Mouse (Mus musculus): ENCODE measurements around the gene Ppm1b. TPM values are rescaled to one million over a fixed set of nuclear protein-coding genes. Genes with fewer than 3 reads are reported as not detected.

Gene Ppm1b
- polyA plus RNA-seq, 1 experiment from 2014 or later: 122 TPM

DNA sequence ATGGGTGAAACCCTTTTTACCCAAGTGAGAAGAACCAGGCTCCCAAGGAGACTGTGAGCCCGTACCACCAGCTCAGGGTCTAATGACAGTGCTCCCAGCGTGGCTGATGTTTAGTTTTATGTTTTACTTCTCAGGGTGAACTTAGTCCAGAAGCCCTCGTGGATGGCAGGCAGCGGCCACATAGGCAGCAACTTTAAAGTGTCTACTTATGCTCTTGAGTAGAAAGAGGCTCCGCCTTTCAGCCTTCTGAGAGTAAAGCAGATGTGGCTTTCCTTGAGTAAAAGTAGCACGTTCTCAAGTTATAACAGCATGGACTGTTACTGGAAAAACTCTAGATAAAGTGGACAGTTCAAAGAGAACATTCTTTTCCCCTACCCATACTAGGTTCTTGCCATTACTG is 39.3 kb downstream of the Ppm1b start:
- ATAC-seq (ENCODE audit: low FRiP score, low read depth): no peak
- WGBS: 89% methylated on average over 6 of the region's 6 CpGs
- Histone ChIP-seq H3K9me3 (no peaks in the 10 kb centered on the region), H3K4me2 (replicated peaks) (no peak overlapping the region), H3K4me1 (no peaks in the 10 kb centered on the region), H3K4me3 (no peak overlapping the region), H3K36me3 (peaks cover 10% of the 10 kb centered on the region; the same call in 1 of the 2 replicates), H3K9ac (no peak overlapping the region), H3K27me3 (replicated peaks) (no peaks in the 10 kb centered on the region), H3K27ac (no peak overlapping the region)

- WGBS: 86% methylated on average over 1 of the region's 1 CpGs
- no peaks in the 10 kb centered on the region for H3K27me3 ChIP-seq (replicated peaks)
- H3K9me3 ChIP-seq: no peaks in the 10 kb centered on the region
- H3K36me3 ChIP-seq: peaks cover 10% of the 10 kb centered on the region; the same call in 1 of the 2 replicates
- ATAC-seq (ENCODE audit: low FRiP score, low read depth): no peak
- no peak overlapping the region for H3K4me2 ChIP-seq (replicated peaks)
- no peak overlapping the region for H3K9ac ChIP-seq
- no peak overlapping the region for H3K4me3 ChIP-seq
- no peaks in the 10 kb centered on the region for H3K4me1 ChIP-seq
- H3K27ac ChIP-seq: no peak overlapping the region
Observed at GRCm38 (mm10) chr17:84997639-84998038, 41.1 kb downstream of the Ppm1b start.

DNA sequence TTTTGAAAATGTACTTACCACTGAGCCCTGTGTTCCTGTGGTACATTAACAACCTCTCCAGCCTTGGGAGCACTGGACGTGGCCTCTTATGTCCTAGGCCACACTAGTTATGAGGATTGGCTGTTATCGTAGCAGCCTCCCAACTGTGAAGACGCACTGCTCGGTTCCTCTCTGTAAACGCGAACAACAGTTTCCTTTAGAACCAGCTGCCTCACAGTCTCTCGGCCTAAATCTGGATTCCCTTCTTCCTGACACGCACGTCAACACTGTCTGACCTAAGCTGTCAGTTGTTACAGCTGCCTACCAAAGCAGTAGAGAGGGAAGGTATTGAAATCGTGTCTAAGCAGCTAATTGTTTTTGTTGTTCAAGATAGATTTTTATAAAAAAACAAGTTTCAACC is 43.1 kb downstream of the Ppm1b start:
- Histone ChIP-seq H3K4me3 (no peak overlapping the region), H3K4me1 (no peaks in the 10 kb centered on the region), H3K27me3 (replicated peaks) (no peaks in the 10 kb centered on the region), H3K9ac (no peak overlapping the region), H3K27ac (no peak overlapping the region), H3K9me3 (no peaks in the 10 kb centered on the region), H3K4me2 (replicated peaks) (no peak overlapping the region), H3K36me3 (peaks cover 7% of the 10 kb centered on the region; the same call in 1 of the 2 replicates)
- ATAC-seq (ENCODE audit: low FRiP score, low read depth): no peak
- 86% methylated on average over 10 of the region's 10 CpGs for WGBS

DNA sequence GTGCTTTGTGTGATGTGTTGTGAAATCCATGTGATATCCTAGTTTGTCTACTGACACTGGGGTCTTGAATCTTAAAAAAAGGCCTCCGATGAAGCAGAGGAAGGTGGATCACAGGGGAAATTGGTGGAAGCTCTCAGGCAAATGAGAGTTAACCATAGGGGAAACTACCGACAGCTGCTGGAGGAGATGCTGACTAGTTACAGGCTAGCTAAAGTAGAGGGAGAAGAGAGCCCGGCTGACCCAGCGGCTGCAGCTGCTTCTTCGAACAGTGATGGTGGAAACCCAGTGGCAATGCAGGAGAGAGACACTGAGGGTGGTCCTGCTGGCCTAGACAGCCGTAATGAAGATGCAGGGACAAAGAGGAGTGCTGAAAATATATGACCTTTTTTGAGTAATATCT is 56.9 kb downstream of the Ppm1b start:
- H3K36me3 ChIP-seq: peaks cover 13% of the 10 kb centered on the region
- no peaks in the 10 kb centered on the region for H3K9me3 ChIP-seq
- no peak overlapping the region for H3K9ac ChIP-seq
- WGBS: 81% methylated on average over 6 of the region's 6 CpGs
- H3K4me1 ChIP-seq: no peaks in the 10 kb centered on the region
- no peaks in the 10 kb centered on the region for H3K27me3 ChIP-seq (replicated peaks)
- H3K4me3 ChIP-seq: no peak overlapping the region
- H3K27ac ChIP-seq: no peak overlapping the region
- no peak overlapping the region for H3K4me2 ChIP-seq (replicated peaks)
- ATAC-seq (ENCODE audit: low FRiP score, low read depth): no peak

GRCm38 (mm10) chr17:85014632-85015031 is 58.1 kb downstream of the Ppm1b start:
- 98% methylated on average over 3 of the region's 3 CpGs for WGBS

DNA sequence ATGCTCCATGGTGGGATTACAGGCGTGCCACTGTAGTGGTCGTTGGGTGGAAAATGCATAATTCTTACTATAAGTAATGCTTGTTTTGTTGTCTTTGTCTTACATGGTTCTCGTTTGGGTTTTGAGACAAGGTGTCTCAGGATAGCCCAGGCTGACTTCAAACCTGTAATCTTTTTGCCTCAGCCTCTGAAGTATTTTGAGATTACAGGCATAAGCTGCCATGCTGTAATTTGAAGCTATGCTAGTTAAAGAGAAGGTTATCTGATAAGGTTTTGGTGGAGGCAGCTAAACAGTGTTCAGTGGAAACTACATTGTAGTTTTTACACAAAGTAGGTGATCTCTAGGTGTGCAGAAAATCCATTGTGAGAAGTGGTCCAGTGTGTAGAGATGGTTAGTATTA is 61.8 kb downstream of the Ppm1b start:
- ATAC-seq (ENCODE audit: low FRiP score, low read depth): no peak
- H3K27ac ChIP-seq: no peak overlapping the region
- no peak overlapping the region for H3K4me3 ChIP-seq
- no peak overlapping the region for H3K4me2 ChIP-seq (replicated peaks)
- 93% methylated on average over 3 of the region's 3 CpGs for WGBS
- H3K9ac ChIP-seq: no peak overlapping the region
- no peaks in the 10 kb centered on the region for H3K9me3 ChIP-seq
- no peaks in the 10 kb centered on the region; the same call in 1 of the 2 replicates for H3K36me3 ChIP-seq
- no peaks in the 10 kb centered on the region for H3K27me3 ChIP-seq (replicated peaks)
- H3K4me1 ChIP-seq: no peaks in the 10 kb centered on the region

More at GRCm38 (mm10) chr17:85014632-85015031, 58.1 kb downstream of the Ppm1b start:
- Histone ChIP-seq H3K27ac (no peak overlapping the region), H3K4me1 (no peaks in the 10 kb centered on the region), H3K27me3 (replicated peaks) (no peaks in the 10 kb centered on the region), H3K4me3 (no peak overlapping the region), H3K4me2 (replicated peaks) (no peak overlapping the region), H3K9ac (no peak overlapping the region), H3K36me3 (peaks cover 13% of the 10 kb centered on the region), H3K9me3 (no peaks in the 10 kb centered on the region)
- no peak for ATAC-seq (ENCODE audit: low FRiP score, low read depth)

- H3K9ac ChIP-seq: no peak overlapping the region
- no peak overlapping the region for H3K4me3 ChIP-seq
- no peaks in the 10 kb centered on the region for H3K4me1 ChIP-seq
- WGBS: 84% methylated on average over 5 of the region's 5 CpGs
- no peak overlapping the region for H3K4me2 ChIP-seq (replicated peaks)
- no peak for ATAC-seq (ENCODE audit: low FRiP score, low read depth)
- H3K27me3 ChIP-seq (replicated peaks): no peaks in the 10 kb centered on the region
- H3K36me3 ChIP-seq: no peaks in the 10 kb centered on the region; the same call in 1 of the 2 replicates
- no peak overlapping the region for H3K27ac ChIP-seq
- H3K9me3 ChIP-seq: no peaks in the 10 kb centered on the region
Observed at GRCm38 (mm10) chr17:85018794-85019193, 62.3 kb downstream of the Ppm1b start.

DNA sequence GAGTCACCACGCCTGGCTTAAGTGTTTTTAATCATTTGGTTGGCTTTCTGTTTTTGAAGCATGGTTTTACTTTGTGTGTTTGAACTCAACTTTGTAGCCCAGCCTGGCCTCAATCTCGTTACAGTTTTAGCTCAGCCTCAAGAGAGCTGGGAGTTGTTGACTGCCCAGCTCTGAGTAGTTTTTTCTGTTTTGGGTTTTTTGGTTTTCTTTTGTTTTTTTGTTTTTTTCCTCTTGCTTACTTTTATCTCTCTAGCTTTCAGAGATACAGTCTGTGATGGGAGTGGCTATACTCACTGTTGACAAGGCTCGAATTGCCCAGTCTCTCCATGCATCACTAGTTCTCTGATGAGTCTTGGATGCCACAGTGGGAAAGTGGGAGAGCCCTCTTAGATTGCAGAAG is 63.8 kb downstream of the Ppm1b start:
- 89% methylated on average over 3 of the region's 3 CpGs for WGBS
- no peaks in the 10 kb centered on the region for H3K9me3 ChIP-seq
- H3K4me1 ChIP-seq: no peaks in the 10 kb centered on the region
- H3K27ac ChIP-seq: no peak overlapping the region
- H3K4me3 ChIP-seq: no peak overlapping the region
- H3K36me3 ChIP-seq: no peaks in the 10 kb centered on the region; the same call in 1 of the 2 replicates
- H3K27me3 ChIP-seq (replicated peaks): no peaks in the 10 kb centered on the region
- no peak for ATAC-seq (ENCODE audit: low FRiP score, low read depth)
- H3K4me2 ChIP-seq (replicated peaks): no peak overlapping the region
- H3K9ac ChIP-seq: no peak overlapping the region

DNA sequence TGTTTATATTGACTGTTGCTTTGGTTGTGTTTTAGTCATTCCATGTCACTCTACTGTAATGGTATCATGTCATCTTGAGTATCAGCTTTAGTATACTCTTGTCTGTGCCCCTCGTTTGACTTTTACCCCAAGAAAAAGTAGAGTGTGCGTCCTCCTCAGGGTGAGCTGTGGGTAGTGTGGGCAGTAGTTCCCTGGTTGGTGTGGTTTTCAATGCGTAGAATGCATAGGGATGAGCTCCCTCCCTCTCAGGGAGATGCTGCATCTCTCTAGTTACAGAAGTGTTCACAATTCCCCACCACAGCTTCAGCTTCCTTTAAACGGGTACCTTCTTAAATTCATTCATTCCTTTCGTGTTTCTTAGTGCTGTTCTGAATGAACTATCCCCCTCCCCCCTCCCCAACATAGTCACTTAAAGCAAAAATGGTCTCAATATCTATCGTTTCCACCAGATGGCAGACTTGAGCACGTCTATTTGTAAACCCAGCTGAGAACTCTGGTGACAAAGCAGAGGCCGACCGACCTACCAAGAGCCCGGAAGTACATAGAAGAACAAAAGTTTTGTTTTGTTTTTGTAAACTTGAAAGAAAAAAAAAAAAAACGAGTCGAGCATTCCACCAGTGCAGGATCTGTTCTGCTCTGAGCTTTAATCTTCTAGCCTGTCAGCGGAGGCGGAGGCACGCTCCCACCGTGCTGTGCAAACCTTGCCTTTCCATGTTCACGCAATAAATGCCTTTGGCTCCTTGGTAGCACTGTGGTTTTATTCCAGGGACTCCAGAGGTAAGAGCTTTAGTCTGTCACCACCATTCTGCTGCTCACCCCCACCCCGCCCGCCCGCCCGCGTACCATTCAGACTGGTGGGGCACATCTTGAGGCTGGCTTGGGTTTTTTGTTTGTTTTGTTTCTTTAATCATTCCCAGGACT is 67.0 kb downstream of the Ppm1b start:
- Histone ChIP-seq H3K9me3 (no peaks in the 10 kb centered on the region), H3K27ac (no peak overlapping the region), H3K4me3 (no peak overlapping the region), H3K27me3 (replicated peaks) (no peaks in the 10 kb centered on the region), H3K4me2 (replicated peaks) (no peak overlapping the region), H3K36me3 (no peaks in the 10 kb centered on the region), H3K4me1 (no peaks in the 10 kb centered on the region), H3K9ac (no peak overlapping the region)
- ATAC-seq (ENCODE audit: low FRiP score, low read depth): 0 out of 2 replicates have a peak, but pooled peaks have one; percentile 25
- WGBS: 71% methylated on average over 22 of the region's 22 CpGs

DNA sequence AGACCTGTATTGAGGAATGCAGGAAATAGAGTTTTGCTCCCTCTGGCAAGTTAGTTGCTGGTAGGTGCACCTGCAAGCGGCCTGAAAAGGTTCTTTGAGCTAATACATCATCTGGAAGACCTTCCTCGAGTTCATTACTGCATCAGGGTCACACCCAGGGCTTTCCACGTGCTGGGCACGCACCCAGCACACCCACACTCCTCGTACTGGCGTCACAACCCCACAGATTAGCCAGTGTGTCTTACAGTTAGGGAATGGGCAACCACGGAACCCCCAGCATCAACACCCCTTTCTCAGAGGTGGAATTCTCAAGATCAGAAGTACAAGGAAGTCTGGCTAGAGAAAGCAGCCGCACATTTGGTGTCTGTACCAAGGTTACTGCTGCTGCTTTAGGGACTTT is 67.7 kb downstream of the Ppm1b start:
- Histone ChIP-seq H3K9me3 (no peaks in the 10 kb centered on the region), H3K9ac (no peak overlapping the region), H3K4me3 (no peak overlapping the region), H3K4me2 (replicated peaks) (no peak overlapping the region), H3K27me3 (replicated peaks) (no peaks in the 10 kb centered on the region), H3K4me1 (no peaks in the 10 kb centered on the region), H3K36me3 (no peaks in the 10 kb centered on the region), H3K27ac (no peak overlapping the region)
- WGBS: 92% methylated on average over 8 of the region's 8 CpGs
- no peak for ATAC-seq (ENCODE audit: low FRiP score, low read depth)

GRCm38 (mm10) chr17:85025151-85025550 is 68.6 kb downstream of the Ppm1b start:
- Histone ChIP-seq H3K4me3 (no peak overlapping the region), H3K9me3 (no peaks in the 10 kb centered on the region), H3K9ac (no peak overlapping the region), H3K4me2 (replicated peaks) (no peak overlapping the region), H3K27me3 (replicated peaks) (no peaks in the 10 kb centered on the region), H3K4me1 (no peaks in the 10 kb centered on the region), H3K36me3 (no peaks in the 10 kb centered on the region), H3K27ac (no peak overlapping the region)
- 94% methylated on average over 6 of the region's 6 CpGs for WGBS
- no peak for ATAC-seq (ENCODE audit: low FRiP score, low read depth)

GRCm38 (mm10) chr17:85026436-85026835 is 69.9 kb downstream of the Ppm1b start:
- Histone ChIP-seq H3K4me2 (replicated peaks) (no peak overlapping the region), H3K4me1 (no peaks in the 10 kb centered on the region), H3K9me3 (no peaks in the 10 kb centered on the region), H3K27ac (no peak overlapping the region), H3K4me3 (no peak overlapping the region), H3K27me3 (replicated peaks) (no peaks in the 10 kb centered on the region), H3K36me3 (no peaks in the 10 kb centered on the region), H3K9ac (no peak overlapping the region)
- ATAC-seq (ENCODE audit: low FRiP score, low read depth): no peak
- 96% methylated on average over 6 of the region's 6 CpGs for WGBS

DNA sequence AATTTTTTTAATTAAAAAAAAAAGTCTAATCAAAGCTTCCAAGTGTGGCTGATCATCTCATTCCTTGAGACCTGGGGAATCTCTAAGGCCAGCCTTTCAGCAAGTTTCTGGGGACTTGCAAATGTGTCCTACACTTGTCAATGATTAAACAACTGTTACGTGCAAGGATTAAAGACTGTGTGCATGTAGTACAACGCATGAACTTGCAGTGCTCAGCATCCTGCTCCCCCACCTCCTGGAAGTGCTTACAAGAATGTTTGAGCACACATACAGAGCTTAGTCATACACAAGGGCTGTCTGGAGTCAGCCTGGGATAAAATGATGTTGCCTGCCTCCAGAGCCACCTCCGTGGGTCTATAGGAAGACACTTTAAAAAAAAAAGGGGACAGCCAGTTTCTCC is 70.7 kb downstream of the Ppm1b start:
- H3K4me3 ChIP-seq: no peak overlapping the region

More for the DNA sequence above, 70.7 kb downstream of the Ppm1b start:
- no peaks in the 10 kb centered on the region for H3K4me1 ChIP-seq
- no peak overlapping the region for H3K4me2 ChIP-seq (replicated peaks)
- WGBS: 83% methylated on average over 3 of the region's 3 CpGs
- no peak for ATAC-seq (ENCODE audit: low FRiP score, low read depth)
- H3K27ac ChIP-seq: no peak overlapping the region
- no peaks in the 10 kb centered on the region for H3K9me3 ChIP-seq
- no peak overlapping the region for H3K9ac ChIP-seq
- H3K27me3 ChIP-seq (replicated peaks): no peaks in the 10 kb centered on the region
- no peaks in the 10 kb centered on the region for H3K36me3 ChIP-seq

Data from neural tube, embryonic 12.5 days (tissue).